Mouse (Mus musculus): ENCODE measurements around the gene Cpvl. TPM values are rescaled to one million over a fixed set of nuclear protein-coding genes. Genes with fewer than 3 reads are reported as not detected.

Cpvl gene
- polyA plus RNA-seq, 1 experiment from 2014 or later, result not detected

Other genes with a start within 250 kb of the Cpvl start
- 13.6 and 15.4 TPM in 2 replicates for gene Tril, start 157.8 kb downstream of the Cpvl start, polyA plus RNA-seq (2015; fragmentation: Nextera tagmentation; extraction: Ambion mirVana)
- gene Chn2, start 60.9 kb upstream of the Cpvl start, polyA plus RNA-seq (2015; fragmentation: Nextera tagmentation; extraction: Ambion mirVana), result 19.3 and 20.6 TPM in 2 replicates

Data from neural tube, embryonic 13.5 days (tissue).